Mouse (Mus musculus) gastrocnemius, postnatal 14 days (tissue): ENCODE measurements around the gene Chid1. TPM values are rescaled to one million over a fixed set of nuclear protein-coding genes. Genes with fewer than 3 reads are reported as not detected.

ENCODE experiments used
- DNase-seq: peaks from one replicate; pipeline ENCODE4 v3.0.0; 2021; ENCODE audit warnings: mixed read lengths
- intact Hi-C: fragments of 180-260 bp; cut with DNase I; formaldehyde crosslinking; loops from one replicate; pipeline ENCODE4 v1.15.1; 2025; ENCODE audit warnings: low total_unique reads
- total RNA-seq, 2 experiments: library from RNA; stranded (reverse); gene quantifications; 2 replicates each; pipeline ENCODE4 v1.2.3; 2021

The Chid1 gene
- total RNA-seq, 2 experiments from 2014 or later, result 19.5 to 23.0 TPM

- intact Hi-C loops, result loop anchor here (5.0 kb wide), 1 partner anchor 181 kb away; no protein-coding TSS in a partner anchor
- peak; percentile 54 for DNase-seq
Observed at GRCm38 (mm10) chr7:141481498-141482401, 57.9 kb downstream of the Chid1 start.

GRCm38 (mm10) chr7:141480842-141481497 is 58.7 kb downstream of the Chid1 start:
- intact Hi-C loops, result loop anchor here (5.0 kb wide), 1 partner anchor 181 kb away; no protein-coding TSS in a partner anchor
- no peak for DNase-seq

GRCm38 (mm10) chr7:141478270-141478748 is 61.3 kb downstream of the Chid1 start:
- intact Hi-C loops, result no loop called here

GRCm38 (mm10) chr7:141477578-141478269 is 61.9 kb downstream of the Chid1 start:
- intact Hi-C loops, result no loop called here

More at GRCm38 (mm10) chr7:141478270-141478748, 61.3 kb downstream of the Chid1 start:
- no peak for DNase-seq

GRCm38 (mm10) chr7:141476981-141477370 is 62.7 kb downstream of the Chid1 start:
- DNase-seq, result no peak
- intact Hi-C loops, result no loop called here

More at GRCm38 (mm10) chr7:141477578-141478269, 61.9 kb downstream of the Chid1 start:
- no peak for DNase-seq

GRCm38 (mm10) chr7:141476226-141476980 is 63.3 kb downstream of the Chid1 start:
- intact Hi-C loops, result no loop called here
- peak; percentile 86 for DNase-seq

GRCm38 (mm10) chr7:141475805-141476158 is 63.9 kb downstream of the Chid1 start:
- intact Hi-C loops, result no loop called here
- DNase-seq, result no peak

- DNase-seq, result peak; percentile 83
- intact Hi-C loops, result no loop called here
Observed at GRCm38 (mm10) chr7:141475011-141475804, 64.4 kb downstream of the Chid1 start, which contains the start of the genes Polr2l and Tspan4. TSS of gene Polr2l (minus strand) at chr7:141475132. TSS of gene Tspan4 (plus strand) at chr7:141475240.

- intact Hi-C loops, result no loop called here
- no peak for DNase-seq
Observed at GRCm38 (mm10) chr7:141474160-141474559, 65.5 kb downstream of the Chid1 start.

GRCm38 (mm10) chr7:141472763-141473162 is 66.9 kb downstream of the Chid1 start:
- intact Hi-C loops, result no loop called here
- no peak for DNase-seq

- DNase-seq, result no peak
- intact Hi-C loops, result no loop called here
Observed at GRCm38 (mm10) chr7:141472226-141472625, 67.4 kb downstream of the Chid1 start.

- DNase-seq, result no peak
- intact Hi-C loops, result no loop called here
Observed at GRCm38 (mm10) chr7:141471236-141471635, 68.4 kb downstream of the Chid1 start.

- intact Hi-C loops, result no loop called here
- no peak for DNase-seq
Observed at GRCm38 (mm10) chr7:141470637-141470944, 69.1 kb downstream of the Chid1 start.

GRCm38 (mm10) chr7:141469901-141470636 is 69.6 kb downstream of the Chid1 start:
- intact Hi-C loops, result no loop called here
- no peak for DNase-seq

- DNase-seq, result no peak
- intact Hi-C loops, result no loop called here
Observed at GRCm38 (mm10) chr7:141469352-141469751, 70.3 kb downstream of the Chid1 start.

- intact Hi-C loops, result no loop called here
- DNase-seq, result peak; percentile 63
Observed at GRCm38 (mm10) chr7:141468522-141469211, 71.0 kb downstream of the Chid1 start.

GRCm38 (mm10) chr7:141468164-141468521 is 71.5 kb downstream of the Chid1 start:
- intact Hi-C loops, result no loop called here
- no peak for DNase-seq
